Mouse (Mus musculus): ENCODE data around the gene Rhno1.
"Not testable (repeated sequence)": the region's sequence is repeated elsewhere in the genome, so short reads cannot be mapped to it uniquely, and the experiment has no call there.

Gene Rhno1

GRCm38 (mm10) chr6:128362381-128363006 is at the start of gene Rhno1, which contains the start of gene Foxm1:
TSS of gene Rhno1 (minus strand) at chr6:128362911.
TSS of gene Foxm1 (plus strand) at chr6:128362967.
- peak; percentile 85 for DNase-seq

DNA sequence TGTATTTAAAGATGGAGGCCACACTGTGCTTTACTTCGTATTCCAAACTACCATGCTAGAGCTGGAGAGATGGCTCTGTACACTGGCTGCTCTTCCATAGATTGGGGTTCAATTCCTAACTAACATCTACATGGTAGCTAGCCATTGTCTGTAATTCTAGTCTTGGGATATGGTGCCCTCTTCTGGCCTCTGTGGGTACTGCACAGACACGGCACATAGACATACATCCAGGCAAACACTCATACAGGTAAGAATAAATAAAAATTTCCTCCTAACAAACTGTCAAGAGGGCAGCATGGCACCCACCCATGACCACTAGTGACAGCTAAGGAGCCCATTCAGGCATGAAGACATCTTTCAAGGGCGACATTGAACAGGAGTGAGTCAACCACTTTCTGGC is 48.4 kb upstream of the Rhno1 start:
- peak; percentile 73 for DNase-seq

- peak; percentile 14 for DNase-seq
These were observed 47.6 kb upstream of the Rhno1 start for GRCm38 (mm10) chr6:128410305-128410704.

GRCm38 (mm10) chr6:128408544-128409125 is 45.9 kb upstream of the Rhno1 start:
- no peak for DNase-seq

- DNase-seq = peak; percentile 25
These were observed 42.0 kb upstream of the Rhno1 start for GRCm38 (mm10) chr6:128404708-128405107.

DNA sequence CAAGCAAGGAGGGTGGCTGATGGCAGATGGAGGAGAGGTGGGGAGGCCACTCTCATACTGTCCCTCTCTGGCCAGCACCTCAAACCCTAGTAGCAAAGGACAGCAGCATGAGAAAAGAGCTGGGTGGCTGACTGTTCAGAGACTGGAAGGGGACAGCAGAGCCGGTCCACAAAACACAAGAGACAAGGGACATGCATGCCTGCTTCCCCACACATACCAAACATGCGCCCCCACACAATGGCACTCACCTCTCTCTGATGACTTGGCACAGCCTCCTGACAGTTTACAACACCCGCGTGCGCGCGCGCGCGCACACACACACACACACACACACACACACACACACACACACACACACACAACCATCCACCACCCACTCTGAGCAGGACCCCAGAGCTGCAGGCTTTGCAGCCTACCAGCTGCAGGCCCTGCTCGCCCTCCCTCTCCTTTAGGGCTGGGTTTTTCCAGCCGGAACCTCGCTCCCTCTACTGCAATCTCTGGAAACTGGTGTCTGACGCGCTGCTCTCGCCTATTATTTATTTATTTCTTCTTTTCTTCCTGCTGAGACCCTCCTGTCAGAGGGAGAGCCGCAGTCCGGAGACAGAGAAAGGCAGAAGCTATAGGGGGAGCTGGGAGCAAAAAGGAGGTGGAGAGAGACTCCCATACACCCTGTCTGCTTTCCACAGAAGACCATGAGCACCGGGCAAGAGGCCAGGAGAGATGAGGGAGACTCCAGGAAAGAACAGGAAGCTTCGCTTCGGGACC is 36.9 kb upstream of the Rhno1 start:
- DNase-seq = peak; percentile 81

- DNase-seq = no peak
These were observed 36.3 kb upstream of the Rhno1 start, which contains the start of gene Nrip2 for GRCm38 (mm10) chr6:128398996-128399395. TSS of gene Nrip2 (plus strand) at chr6:128399296.

DNA sequence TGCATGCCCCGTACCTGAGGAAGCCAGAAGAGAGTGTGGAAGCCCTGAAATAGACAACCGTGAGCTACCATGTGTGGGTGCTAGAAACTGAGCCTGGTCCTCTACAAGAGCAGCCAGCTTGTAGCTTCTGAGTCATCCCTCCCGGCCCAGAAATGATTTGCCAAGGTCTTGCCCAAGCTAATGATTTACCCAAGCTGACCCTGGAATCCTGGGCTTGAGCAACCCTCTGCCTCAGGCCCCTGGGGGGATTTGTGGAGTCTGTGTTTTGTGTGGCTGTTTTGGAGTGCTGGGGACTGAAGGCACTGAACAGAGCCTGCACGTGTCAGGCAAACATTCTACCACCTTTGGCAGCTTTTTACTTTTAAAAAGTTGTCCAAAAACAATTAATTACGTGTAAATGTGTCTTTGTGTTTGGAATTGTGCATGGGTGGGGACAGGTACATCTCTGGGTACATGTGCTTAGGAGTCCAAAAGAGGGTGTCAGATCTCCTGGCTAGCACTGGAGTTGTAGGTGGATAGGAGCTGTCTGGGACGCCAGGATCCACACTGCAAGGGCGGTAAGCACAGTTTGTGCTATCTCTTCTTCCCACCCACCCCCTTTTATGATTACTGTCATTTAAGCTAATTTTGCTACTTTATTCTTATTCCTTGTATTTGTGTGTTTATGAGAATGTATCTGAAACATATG is 35.0 kb upstream of the Rhno1 start:
- no peak for DNase-seq

- DNase-seq = no peak
These were observed 28.0 kb upstream of the Rhno1 start for GRCm38 (mm10) chr6:128390683-128391082.

DNA sequence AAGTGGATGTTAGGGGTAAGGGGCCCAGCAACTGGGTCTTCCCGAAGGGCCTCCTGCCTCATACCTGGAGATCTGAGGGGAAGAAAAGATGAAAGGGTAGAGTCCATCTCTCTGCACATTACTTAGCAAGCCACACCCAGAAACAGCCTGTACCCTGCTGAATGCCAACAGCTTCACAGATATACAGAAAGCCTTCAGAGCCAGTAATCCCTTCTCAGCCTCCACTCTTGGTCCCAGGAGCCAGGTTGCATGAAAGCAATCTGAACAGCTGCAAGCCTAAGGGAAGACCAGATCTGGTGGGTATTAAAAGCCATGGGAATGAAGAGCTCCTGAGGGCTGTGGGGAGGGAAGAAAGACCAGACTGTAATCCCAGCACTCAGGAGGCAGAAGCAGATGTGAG is 26.5 kb upstream of the Rhno1 start:
- DNase-seq = no peak

- DNase-seq = no peak
These were observed 22.3 kb upstream of the Rhno1 start for GRCm38 (mm10) chr6:128385026-128385425.

DNA sequence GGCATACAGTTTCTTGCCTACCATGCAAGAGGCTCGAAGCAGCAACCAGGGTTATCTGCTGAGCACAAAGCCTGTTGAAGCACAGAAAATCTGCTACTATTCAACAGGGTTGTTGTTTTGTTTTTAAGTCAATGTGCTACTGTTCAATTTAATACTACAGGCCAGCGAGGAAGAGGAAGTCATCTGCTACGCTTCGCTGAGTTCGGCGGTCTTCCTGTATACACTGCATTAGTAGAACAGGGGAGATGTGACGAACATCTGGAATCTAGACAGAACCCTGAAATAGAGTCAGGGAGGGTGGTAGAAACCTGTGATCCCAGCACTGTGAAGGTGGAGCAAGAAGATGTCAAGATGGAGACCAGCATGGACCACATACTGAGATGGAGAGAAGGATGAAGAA is 21.0 kb upstream of the Rhno1 start:
- DNase-seq = no peak

DNA sequence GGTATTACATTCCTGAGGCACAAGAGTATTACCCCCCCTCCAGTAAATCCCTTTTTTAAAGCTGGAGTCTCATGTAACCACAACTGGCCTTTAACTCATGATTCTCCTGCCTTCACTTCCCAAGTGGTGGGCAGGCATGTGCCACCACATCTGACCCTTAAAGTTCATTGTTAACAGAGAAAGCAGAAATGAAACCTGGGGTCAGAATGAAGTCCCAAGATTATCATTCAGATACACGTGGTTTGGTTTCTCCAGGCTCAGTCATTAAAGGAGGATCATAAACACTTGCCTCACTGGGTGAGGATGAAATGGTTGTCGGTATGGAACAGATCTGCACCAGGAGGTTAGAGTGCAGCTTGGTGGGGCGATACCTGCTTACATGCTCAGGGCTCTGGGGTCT is 18.5 kb upstream of the Rhno1 start:
- DNase-seq = no peak

DNA sequence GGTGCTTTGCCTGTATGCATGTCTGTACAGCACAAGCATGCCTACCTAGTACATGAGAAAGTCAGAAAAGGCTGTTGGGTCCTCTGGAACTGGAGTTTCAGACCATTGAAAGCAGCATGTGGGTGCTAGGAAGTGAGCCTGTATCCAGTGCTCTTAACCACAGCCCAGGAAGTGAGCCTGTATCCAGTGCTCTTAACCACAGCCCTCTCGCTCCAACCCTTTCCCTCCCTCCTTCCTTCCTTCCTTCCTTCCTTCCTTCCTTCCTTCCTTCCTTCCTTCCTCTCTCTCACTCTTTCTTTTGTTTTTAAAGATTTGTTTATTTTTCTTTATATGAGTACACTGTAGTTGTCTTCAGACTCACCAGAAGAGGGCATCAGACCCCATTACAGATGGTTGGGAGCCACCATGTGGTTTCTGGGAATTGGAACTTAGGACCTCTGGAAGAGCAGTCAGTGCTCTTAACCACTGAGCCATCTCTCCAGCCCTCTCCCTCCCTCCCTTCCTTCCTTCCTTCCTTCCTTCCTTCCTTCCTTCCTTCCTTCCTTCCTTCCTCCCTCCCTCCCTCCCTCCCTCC is 18.0 kb upstream of the Rhno1 start:
- DNase-seq = not testable (repeated sequence)

DNA sequence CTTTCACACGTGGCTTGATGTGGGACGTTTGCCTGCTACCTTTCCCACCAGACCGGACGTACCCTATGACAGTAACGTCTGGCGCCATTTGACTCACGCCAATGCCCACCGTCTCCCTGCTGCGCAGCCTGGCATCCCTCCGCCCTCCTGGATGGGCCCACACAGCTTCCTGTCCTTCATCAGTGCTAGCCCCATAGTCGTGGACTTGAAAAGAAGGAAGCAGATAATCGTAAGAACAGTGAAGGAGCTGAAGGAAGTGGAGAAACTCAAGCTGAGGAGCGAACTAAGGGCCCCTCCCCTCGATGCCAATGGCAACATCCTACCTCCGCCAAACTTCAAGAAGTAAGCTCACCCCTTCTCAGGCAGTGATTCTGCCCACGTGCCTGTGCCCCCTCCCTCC is 16.9 kb upstream of the Rhno1 start:
- DNase-seq = no peak

- DNase-seq = no peak
These were observed 13.8 kb upstream of the Rhno1 start for GRCm38 (mm10) chr6:128376371-128377085.

- DNase-seq = no peak
These were observed 12.5 kb upstream of the Rhno1 start, which contains the start of the genes Tex52 and Gm44596 for GRCm38 (mm10) chr6:128375192-128375591. TSS of gene Tex52 (plus strand) at chr6:128375456. TSS of gene Gm44596 (plus strand) at chr6:128375503.

DNA sequence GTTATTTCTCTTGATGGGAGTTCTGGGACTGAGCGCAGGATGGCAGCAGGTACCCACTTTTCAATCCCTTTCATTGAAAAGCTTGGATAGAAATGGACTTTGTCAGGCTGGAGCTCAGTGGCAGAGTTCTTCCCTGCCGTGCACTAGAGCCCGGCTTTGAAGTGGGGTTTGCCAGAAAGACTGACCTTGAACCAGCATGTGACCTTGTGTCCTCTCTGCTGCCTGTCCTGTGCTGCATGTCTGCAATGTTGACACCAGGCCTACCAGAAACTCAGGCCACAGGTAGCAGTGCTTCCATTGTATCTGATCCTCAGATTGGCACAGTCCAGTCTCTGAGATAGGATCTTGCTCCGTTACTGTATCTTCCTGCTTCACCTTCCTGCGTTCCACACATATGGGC is 7.3 kb upstream of the Rhno1 start:
- DNase-seq = no peak

- DNase-seq = no peak
These were observed 3.8 kb upstream of the Rhno1 start for GRCm38 (mm10) chr6:128366466-128366865.

DNA sequence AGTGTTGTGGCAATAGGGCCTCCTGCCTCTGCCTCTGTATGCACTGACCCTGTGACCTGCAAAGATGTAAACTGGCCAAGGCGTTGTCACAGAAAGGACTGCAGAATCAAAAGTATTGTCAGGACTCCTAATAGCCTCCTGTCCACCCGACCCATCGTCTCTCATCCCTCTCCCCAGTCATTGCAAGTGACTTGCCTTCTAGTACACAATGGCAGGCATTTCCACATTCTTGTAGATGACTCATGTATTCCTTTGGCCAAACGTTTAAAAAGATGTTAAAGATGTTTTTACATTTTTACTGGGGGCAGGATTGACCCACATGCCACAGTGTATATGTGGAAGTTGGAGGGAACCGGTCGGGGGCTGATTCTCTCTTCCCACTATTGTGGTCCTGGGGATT is 2.0 kb upstream of the Rhno1 start:
- DNase-seq = no peak

DNA sequence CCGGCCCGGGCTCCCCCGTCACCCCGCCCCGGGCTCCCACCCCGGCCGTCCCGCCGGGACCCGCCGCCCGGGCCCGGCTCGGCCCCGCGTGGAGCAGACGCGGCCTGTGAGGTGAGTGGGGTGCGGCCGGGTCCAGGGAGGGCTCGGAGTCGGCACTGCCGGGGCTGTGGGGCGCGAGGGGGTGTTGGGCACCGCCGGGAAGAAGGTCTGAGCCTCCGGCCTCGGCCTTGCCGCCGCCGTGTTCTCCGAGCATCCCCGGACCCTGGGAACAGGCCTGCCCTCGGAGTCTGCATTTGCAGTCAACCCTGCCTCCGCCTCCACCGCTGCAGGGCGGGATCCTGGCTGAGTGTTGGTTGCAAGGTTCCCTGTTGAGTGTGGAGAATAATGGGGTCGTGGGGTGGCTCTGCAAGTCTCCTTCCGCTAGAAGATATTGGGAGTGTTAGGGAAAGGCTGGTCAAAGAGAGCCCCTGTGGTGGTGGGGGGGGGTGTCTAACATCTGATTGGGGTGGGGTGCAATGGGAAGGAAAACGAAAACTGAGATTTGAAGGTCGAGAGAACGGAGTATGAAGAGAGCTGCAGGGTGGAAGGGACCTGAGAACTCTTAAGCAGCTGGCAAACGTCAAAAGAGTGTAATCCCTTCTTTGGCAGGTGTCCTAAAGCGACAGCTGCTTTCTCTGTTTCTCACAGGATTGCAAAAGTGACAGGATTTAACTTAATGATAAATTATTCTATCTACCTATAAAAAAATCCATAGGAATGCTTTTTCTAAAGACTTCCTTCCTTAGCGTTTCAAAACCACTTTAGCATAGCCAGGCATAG is 505 bp upstream of the Rhno1 start:
- no peak for DNase-seq
